Mouse (Mus musculus) midbrain, embryonic 14.5 days (tissue): ENCODE results near the gene Gm29776. TPM values are rescaled to one million over a fixed set of nuclear protein-coding genes. Genes with fewer than 3 reads are reported as not detected.
A peak's percentile ranks its signal among the peaks of the same experiment; 100 is the strongest.

Source experiments
- ATAC-seq: fragments of 200-750 bp; cut with Nextera tagmentation; 2 replicates; pipeline ENCODE4 v1.8.0; 2017; ENCODE audit warnings: moderate number of reproducible peaks, moderate library complexity; ENCODE audit not compliant: low FRiP score, low TSS enrichment
- DNase-seq: peaks from one replicate; pipeline ENCODE4 v3.0.0-alpha.2; 2015
- H3K27ac ChIP-seq: fragments of 300-500 bp; sonication (generic); replicated peaks from 2 replicates; pipeline ENCODE4 v1.5.1; 2014; ENCODE audit warnings: mild to moderate bottlenecking, low read depth, low read length, moderate library complexity
- H3K27me3 ChIP-seq: fragments of 300-500 bp; sonication (generic); 2 replicates; pipeline ENCODE4 v1.6.1; 2014; ENCODE audit warnings: low read length, control low read depth, mixed read lengths; ENCODE audit not compliant: control insufficient read depth, insufficient read depth
- H3K36me3 ChIP-seq: fragments of 300-500 bp; sonication (generic); 2 replicates; pipeline ENCODE4 v1.6.1; 2014; ENCODE audit warnings: low read length, control low read depth; ENCODE audit not compliant: control insufficient read depth, insufficient read depth
- H3K4me1 ChIP-seq: fragments of 300-500 bp; sonication (generic); 2 replicates; pipeline ENCODE4 v1.6.1; 2014; ENCODE audit warnings: mild to moderate bottlenecking, antibody characterized with exemption, low read length, control low read depth; ENCODE audit not compliant: control insufficient read depth, insufficient read depth
- H3K4me2 ChIP-seq: fragments of 300-500 bp; sonication (generic); 2 replicates; pipeline ENCODE4 v1.6.1; 2014; ENCODE audit warnings: mild to moderate bottlenecking, low read length, moderate library complexity
- H3K4me3 ChIP-seq: fragments of 300-500 bp; sonication (generic); replicated peaks from 2 replicates; pipeline ENCODE4 v1.5.1; 2014; ENCODE audit warnings: low read depth, low read length
- H3K9ac ChIP-seq: fragments of 300-500 bp; sonication (generic); replicated peaks from 2 replicates; pipeline ENCODE4 v1.6.1; 2014; ENCODE audit warnings: mild to moderate bottlenecking, low read length, moderate library complexity
- H3K9me3 ChIP-seq: fragments of 300-500 bp; sonication (generic); 2 replicates; pipeline ENCODE4 v1.6.1; 2016; ENCODE audit warnings: low read length, control low read depth, mixed read lengths; ENCODE audit not compliant: control insufficient read depth
- WGBS: fragments of 180-500 bp; shearing (Covaris S2); extraction: QIAGEN DNeasy Blood & Tissue Kit; methylation state at CpG from one replicate; pipeline ENCODE4 v1.1.7; 2014; 5-methylcytosine and 5-hydroxymethylcytosine counted together
- polyA plus RNA-seq: library from polyadenylated mRNA; unstranded; fragments of >200 nt; fragmentation: Nextera tagmentation; extraction: Ambion mirVana; gene quantifications from 2 replicates; pipeline ENCODE4 v1.2.1, GENCODE M21; 2014

The Gm29776 gene
- polyA plus RNA-seq, 1 experiment from 2014 or later, result 0.20 TPM

DNA sequence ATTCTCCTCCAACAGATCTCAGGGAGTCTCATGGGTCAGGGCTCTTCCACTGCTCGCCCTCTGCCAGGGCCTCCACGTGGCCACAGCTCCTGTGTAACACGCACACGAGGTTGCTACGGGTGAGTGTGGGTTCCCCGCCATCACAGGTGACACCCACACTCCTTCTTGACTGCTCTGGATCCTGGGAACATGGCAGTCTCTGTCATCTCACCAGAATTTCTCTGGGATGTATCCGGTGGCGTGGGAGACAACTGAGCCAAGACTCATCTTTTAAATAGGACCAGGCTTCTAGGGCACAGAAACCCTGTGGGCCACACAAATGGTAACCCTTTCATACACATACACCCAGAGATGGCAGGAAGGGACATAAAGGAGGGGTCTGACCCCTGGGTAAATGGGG is 33.6 kb upstream of the Gm29776 start:
- H3K4me3 ChIP-seq, result no peak overlapping the region
- no peaks in the 10 kb centered on the region for H3K27me3 ChIP-seq
- 91% methylated on average over 8 of the region's 8 CpGs for WGBS
- H3K9me3 ChIP-seq, result no peaks in the 10 kb centered on the region
- no peak overlapping the region for H3K9ac ChIP-seq
- peaks cover 9% of the 10 kb centered on the region for H3K4me1 ChIP-seq
- DNase-seq, result no peak
- H3K27ac ChIP-seq, result no peak overlapping the region
- no peak for ATAC-seq
- H3K36me3 ChIP-seq, result no peaks in the 10 kb centered on the region
- H3K4me2 ChIP-seq, result no peak overlapping the region

DNA sequence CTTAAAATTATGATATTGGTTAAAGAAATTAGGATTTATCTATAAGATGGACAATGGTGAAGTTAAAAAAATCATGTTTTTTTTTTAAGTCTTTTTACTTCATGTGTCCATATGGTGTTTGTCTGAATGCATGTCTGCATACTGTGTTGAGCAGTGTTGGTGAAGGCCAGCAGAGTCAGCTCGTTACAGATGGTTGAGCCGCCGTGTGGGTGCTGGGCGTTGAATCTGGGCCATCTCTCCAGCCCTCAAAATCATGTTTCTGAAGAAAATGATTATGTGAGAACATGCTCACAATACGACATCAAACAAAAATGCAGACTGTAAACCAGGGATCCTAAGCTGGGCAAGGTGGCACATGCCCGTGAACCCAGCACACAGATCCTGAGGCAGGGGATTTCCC is 31.7 kb upstream of the Gm29776 start:
- no peak for DNase-seq
- 90% methylated on average over 6 of the region's 6 CpGs for WGBS
- ATAC-seq, result no peak

GRCm38 (mm10) chr14:54728823-54729653 is 30.4 kb upstream of the Gm29776 start:
- DNase-seq (no peak), ATAC-seq (no peak)
- Histone ChIP-seq H3K27ac (no peak overlapping the region), H3K27me3 (no peaks in the 10 kb centered on the region), H3K9me3 (no peaks in the 10 kb centered on the region), H3K36me3 (no peaks in the 10 kb centered on the region), H3K4me3 (no peak overlapping the region), H3K4me2 (no peak overlapping the region), H3K4me1 (no peaks in the 10 kb centered on the region), H3K9ac (no peak overlapping the region)
- 61% methylated on average over 13 of the region's 13 CpGs for WGBS

More for the DNA sequence above, 31.7 kb upstream of the Gm29776 start:
- Histone ChIP-seq H3K4me3 (no peak overlapping the region), H3K27ac (no peak overlapping the region), H3K4me2 (no peak overlapping the region), H3K4me1 (no peaks in the 10 kb centered on the region), H3K36me3 (no peaks in the 10 kb centered on the region), H3K27me3 (no peaks in the 10 kb centered on the region), H3K9ac (no peak overlapping the region), H3K9me3 (no peaks in the 10 kb centered on the region)

DNA sequence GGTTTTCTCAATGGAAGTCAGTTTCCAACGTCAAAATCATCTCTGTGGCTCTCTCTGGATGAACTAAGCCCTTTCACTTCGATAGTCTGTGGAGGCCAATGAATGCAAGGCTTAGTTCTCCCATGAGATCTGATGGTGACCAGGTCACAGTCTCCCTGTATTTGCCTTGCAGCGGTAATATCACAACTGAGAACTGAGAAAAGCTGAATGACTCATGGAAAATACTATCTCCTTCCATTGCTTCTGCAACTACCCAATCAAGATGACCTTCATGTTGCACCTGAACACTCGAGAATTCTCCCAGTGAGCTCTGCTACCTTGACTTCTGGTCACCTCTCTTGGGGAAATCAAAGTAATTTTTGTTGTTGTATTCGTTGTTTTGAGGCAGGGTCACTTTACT is 28.9 kb upstream of the Gm29776 start:
- no peak overlapping the region for H3K4me3 ChIP-seq
- no peak overlapping the region for H3K4me2 ChIP-seq
- no peaks in the 10 kb centered on the region for H3K4me1 ChIP-seq
- no peaks in the 10 kb centered on the region for H3K27me3 ChIP-seq
- ATAC-seq (no peak), DNase-seq (no peak)
- no peaks in the 10 kb centered on the region for H3K9me3 ChIP-seq
- H3K36me3 ChIP-seq, result no peaks in the 10 kb centered on the region
- no peak overlapping the region for H3K9ac ChIP-seq
- no peak overlapping the region for H3K27ac ChIP-seq
- WGBS, result 75% methylated on average over 5 of the region's 5 CpGs

DNA sequence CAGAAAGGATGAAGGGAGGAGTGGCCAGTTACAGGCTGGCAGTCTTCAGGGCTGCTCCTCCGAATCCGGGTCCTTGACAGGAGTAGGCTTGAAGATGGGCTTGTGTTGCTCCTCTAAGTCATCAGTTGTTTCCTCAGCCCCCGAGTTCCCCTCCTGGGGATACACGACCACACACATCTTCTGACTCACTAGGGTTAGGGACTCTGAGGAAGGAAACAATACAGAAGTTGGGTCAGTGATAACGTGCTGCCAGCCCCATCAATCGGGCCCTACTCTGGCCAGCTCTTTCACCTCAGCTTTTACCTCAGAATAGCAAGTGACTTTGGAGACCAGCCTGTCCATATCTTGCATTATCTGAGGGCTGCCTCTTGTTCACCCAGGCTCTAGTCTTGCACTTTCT is 25.4 kb upstream of the Gm29776 start:
- Histone ChIP-seq H3K4me2 (no peak overlapping the region), H3K4me3 (no peak overlapping the region), H3K9ac (no peak overlapping the region), H3K36me3 (no peaks in the 10 kb centered on the region), H3K27ac (no peak overlapping the region), H3K27me3 (no peaks in the 10 kb centered on the region), H3K4me1 (no peaks in the 10 kb centered on the region), H3K9me3 (no peaks in the 10 kb centered on the region)
- ATAC-seq (no peak), DNase-seq (no peak)
- 84% methylated on average over 6 of the region's 6 CpGs for WGBS

DNA sequence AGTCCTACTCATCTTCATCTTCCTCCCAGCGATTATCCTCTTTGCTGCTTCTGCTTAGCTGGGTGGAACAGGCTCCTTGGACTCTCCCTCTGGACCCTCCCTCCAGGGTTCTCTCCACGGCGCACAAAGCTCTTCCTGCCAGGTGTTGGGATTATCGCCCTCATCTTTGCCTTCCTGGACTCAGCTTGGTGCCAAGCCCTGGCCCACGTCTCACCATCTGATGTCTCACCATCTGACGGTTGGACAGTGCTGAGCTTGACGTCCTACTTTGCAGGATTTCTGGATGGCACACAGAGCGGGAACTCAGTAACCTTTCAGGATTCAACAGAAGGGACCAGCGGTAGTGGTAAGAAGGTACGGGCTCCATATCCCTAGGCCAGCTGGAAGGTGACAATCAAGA is 23.1 kb upstream of the Gm29776 start:
- DNase-seq, result no peak
- WGBS, result 76% methylated on average over 10 of the region's 10 CpGs
- no peak for ATAC-seq
- no peak overlapping the region for H3K4me3 ChIP-seq
- no peak overlapping the region for H3K9ac ChIP-seq
- H3K27ac ChIP-seq, result no peak overlapping the region
- H3K9me3 ChIP-seq, result no peaks in the 10 kb centered on the region
- H3K4me1 ChIP-seq, result no peaks in the 10 kb centered on the region
- no peaks in the 10 kb centered on the region for H3K27me3 ChIP-seq
- no peaks in the 10 kb centered on the region for H3K36me3 ChIP-seq
- no peak overlapping the region for H3K4me2 ChIP-seq

DNA sequence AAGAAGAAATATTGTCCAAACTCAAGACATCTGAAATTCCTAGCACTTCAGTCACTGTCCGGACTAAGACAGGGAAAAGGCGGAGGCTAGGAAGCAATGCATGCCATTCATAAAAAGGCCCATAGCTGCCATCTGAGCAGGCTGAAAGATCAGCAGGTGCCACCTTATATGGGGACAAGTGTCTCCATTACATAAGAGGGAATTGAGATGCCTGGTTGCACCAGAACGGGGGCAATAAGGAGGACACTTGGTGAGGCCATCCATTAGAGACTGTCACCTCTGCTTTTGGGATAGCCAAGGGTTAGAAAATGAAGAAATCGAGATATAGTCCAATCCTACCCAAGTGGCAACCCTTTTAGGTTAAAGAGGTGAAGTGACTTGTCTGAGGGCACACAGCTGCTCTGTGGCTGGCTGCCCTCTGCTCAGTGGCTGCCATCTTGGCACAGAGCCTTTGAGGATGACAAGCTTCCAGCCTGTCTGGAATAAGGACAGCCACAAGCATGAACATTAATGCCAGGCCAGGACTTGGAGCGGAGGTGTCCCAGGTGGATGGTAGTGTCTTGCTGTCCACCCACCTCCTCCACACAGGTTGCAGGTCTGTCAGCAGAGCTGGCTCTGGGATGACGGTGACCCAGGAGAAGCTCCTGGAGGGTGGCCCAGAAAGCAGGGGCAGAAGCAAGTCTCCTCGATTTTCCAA is 22.2 kb upstream of the Gm29776 start:
- no peak overlapping the region for H3K27ac ChIP-seq
- H3K4me1 ChIP-seq, result no peaks in the 10 kb centered on the region
- 88% methylated on average over 7 of the region's 7 CpGs for WGBS
- no peaks in the 10 kb centered on the region for H3K9me3 ChIP-seq
- no peak for DNase-seq
- no peak overlapping the region for H3K9ac ChIP-seq
- no peak for ATAC-seq
- H3K4me2 ChIP-seq, result no peak overlapping the region
- no peaks in the 10 kb centered on the region for H3K36me3 ChIP-seq
- no peak overlapping the region for H3K4me3 ChIP-seq
- H3K27me3 ChIP-seq, result no peaks in the 10 kb centered on the region

DNA sequence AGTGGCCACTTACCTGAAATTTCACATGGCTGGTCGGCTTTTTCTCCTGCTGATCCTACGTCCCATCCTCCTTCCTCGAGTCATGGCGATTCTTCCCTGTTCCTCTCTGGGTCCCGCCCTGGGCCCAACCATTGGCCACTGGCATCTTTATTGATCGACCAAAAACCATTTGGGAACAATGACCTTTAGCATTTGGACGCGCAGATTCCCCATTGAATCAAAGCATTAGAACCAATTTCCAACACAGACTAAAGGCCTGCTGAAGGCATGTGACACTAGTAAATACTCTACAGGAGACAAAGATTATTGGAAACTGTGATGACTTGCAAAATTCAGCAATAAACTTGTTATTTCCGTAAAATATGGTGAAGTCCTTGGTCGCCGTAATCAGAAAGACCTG is 21.4 kb upstream of the Gm29776 start:
- Histone ChIP-seq H3K4me1 (no peaks in the 10 kb centered on the region), H3K27ac (no peak overlapping the region), H3K4me3 (no peak overlapping the region), H3K4me2 (no peak overlapping the region), H3K9ac (no peak overlapping the region), H3K9me3 (no peaks in the 10 kb centered on the region), H3K36me3 (no peaks in the 10 kb centered on the region), H3K27me3 (no peaks in the 10 kb centered on the region)
- WGBS, result 90% methylated on average over 11 of the region's 11 CpGs
- DNase-seq (no peak), ATAC-seq (no peak)

DNA sequence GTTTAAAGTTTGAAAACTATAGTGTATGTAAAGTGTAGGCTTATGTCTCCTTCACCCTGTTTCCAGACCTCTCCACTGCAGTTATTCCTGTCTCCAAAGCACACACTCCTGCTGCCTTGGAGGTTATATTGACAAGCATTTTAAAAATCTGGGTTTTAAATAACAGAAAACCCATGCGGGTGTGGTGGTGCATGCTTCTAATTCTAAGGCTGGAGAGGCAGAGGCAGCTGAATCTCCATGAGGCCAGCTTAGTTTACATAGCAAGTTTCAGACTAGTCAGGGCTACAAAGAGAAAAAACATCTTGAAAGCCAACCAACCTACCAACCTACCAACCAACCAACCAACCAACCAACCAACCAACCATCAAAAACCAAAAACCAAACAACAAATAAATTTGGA is 16.8 kb upstream of the Gm29776 start:
- WGBS, result 88% methylated on average over 1 of the region's 1 CpGs
- Histone ChIP-seq H3K4me3 (peak overlapping the region; percentile 36; the same call in 1 of the 2 replicates), H3K27me3 (no peaks in the 10 kb centered on the region), H3K4me1 (no peaks in the 10 kb centered on the region), H3K9me3 (no peaks in the 10 kb centered on the region), H3K4me2 (peak overlapping the region; percentile 70), H3K27ac (no peak overlapping the region), H3K9ac (peak overlapping the region; percentile 44; the same call in 1 of the 2 replicates), H3K36me3 (no peaks in the 10 kb centered on the region)
- DNase-seq (no peak), ATAC-seq (no peak)
